Mouse (Mus musculus) gastrocnemius, postnatal 25 days (tissue): ENCODE data around the gene Galnt9. TPM values are rescaled to one million over a fixed set of nuclear protein-coding genes. Genes with fewer than 3 reads are reported as not detected.

ENCODE experiments used
- DNase-seq: peaks from one replicate; pipeline ENCODE4 v3.0.0; 2022
- long read RNA-seq, 2 experiments: library from polyadenylated mRNA; stranded (forward); transcript quantifications; one replicate each; pipeline ENCODE4 v2.0.0; 2021
- total RNA-seq, 2 experiments: library from RNA; stranded (reverse); gene quantifications; 1 replicate in 1 of 2; 2 replicates in 1 of 2; pipeline ENCODE4 v1.2.3; 2021

Galnt9 gene
- not detected for total RNA-seq
- long read RNA-seq, experiment 1, result 0 reads
- long read RNA-seq, experiment 2, result 0 reads

- DNase-seq, result peak; percentile 24
These were observed at the start of gene Galnt9 for GRCm38 (mm10) chr5:110543951-110544690. Galnt9 (plus strand) TSS chr5:110544355.

GRCm38 (mm10) chr5:110494396-110494795 is 49.8 kb upstream of the Galnt9 start:
- DNase-seq, result no peak

DNA sequence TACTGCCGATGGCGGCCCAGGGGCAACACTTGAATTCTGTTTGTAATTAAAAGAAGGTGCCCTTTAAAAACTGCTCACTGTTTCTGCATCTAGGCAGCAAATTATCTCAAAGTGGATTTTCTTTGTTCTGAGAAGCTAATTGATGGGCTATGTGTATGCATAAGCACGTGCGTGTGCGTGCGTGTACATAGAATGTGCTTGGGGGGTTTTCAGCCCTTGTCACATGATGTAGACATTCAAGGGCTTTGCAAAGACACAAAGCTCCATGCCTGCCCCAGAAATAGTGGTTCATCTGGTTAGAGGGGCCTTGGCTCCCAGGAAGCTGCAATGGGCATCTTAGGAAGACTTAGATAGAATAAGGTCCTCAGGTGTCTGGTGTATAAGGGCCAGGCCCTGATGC is 49.1 kb upstream of the Galnt9 start:
- DNase-seq, result no peak

GRCm38 (mm10) chr5:110497556-110497955 is 46.6 kb upstream of the Galnt9 start:
- DNase-seq, result peak; percentile 30

GRCm38 (mm10) chr5:110498071-110498470 is 46.1 kb upstream of the Galnt9 start:
- DNase-seq, result no peak

GRCm38 (mm10) chr5:110500233-110500632 is 43.9 kb upstream of the Galnt9 start:
- no peak for DNase-seq

- DNase-seq, result no peak
These were observed 40.8 kb upstream of the Galnt9 start for GRCm38 (mm10) chr5:110503361-110503760.

- DNase-seq, result no peak
These were observed 38.4 kb upstream of the Galnt9 start for GRCm38 (mm10) chr5:110505611-110506294.

GRCm38 (mm10) chr5:110506295-110506616 is 37.9 kb upstream of the Galnt9 start:
- DNase-seq, result no peak

- no peak for DNase-seq
These were observed 37.3 kb upstream of the Galnt9 start for GRCm38 (mm10) chr5:110506856-110507255.

DNA sequence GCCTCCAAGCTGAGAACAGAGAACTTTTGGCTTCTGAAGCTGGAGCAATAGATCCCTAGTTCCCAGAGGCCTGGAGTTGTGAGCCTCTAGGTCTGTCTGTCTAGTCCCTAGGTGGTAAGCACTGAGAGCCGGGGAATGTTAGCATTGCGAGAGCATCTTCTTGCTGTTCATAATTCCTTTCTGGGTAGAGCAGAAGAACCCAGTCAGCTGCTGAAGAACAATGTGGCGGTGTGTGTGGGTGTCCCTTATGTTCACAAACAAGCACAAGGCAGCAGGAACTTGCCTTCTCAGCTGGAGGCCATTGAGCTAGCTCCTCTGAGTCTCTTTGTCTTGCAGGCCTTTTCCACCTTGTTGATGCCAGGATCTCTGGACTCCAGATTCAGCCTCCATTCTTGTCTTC is 36.2 kb upstream of the Galnt9 start:
- no peak for DNase-seq

DNA sequence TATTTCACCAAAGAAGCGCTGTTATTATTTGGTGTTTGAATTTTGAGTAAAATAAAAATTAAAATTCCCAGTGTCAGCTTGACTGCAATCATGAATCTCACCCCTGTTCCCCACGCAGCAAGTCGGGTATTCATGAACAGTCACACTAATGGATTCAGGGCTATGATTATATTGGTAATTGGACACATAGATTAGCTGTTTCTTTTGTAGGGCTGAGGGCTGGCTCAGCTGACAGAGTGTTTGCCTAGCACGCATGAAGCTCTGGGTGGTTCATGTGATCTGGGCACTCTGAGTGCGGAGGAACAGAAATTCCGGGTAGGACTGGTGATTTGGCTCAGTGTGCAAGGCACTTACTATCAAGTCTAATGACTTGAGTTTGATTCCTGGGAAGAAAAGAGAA is 33.8 kb upstream of the Galnt9 start:
- no peak for DNase-seq

DNA sequence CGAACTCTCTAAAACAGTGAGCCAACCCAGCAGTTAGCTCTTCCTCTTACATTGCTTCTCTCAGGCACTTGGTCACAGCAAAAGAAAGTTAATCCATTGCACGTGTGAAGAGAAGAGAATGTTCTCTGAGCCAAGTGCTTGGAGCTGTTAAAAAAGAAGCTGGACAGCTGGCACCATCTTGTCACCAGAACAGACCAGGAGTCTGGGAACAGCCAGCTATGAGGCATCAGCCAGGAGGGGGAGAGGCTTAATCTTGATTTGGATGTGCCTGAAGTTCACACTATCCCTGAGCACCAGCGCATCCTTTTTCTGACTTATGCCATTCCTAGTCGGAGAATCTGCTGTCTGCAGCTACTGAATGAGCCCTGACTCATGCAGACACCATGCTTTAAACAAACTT is 30.4 kb upstream of the Galnt9 start:
- no peak for DNase-seq

GRCm38 (mm10) chr5:110514694-110515093 is 29.5 kb upstream of the Galnt9 start:
- no peak for DNase-seq

GRCm38 (mm10) chr5:110516390-110516789 is 27.8 kb upstream of the Galnt9 start:
- no peak for DNase-seq

GRCm38 (mm10) chr5:110518086-110518783 is 25.9 kb upstream of the Galnt9 start:
- DNase-seq, result no peak

GRCm38 (mm10) chr5:110520974-110521373 is 23.2 kb upstream of the Galnt9 start:
- DNase-seq, result no peak

- DNase-seq, result no peak
These were observed 22.3 kb upstream of the Galnt9 start for GRCm38 (mm10) chr5:110521822-110522221.

GRCm38 (mm10) chr5:110523296-110523695 is 20.9 kb upstream of the Galnt9 start:
- DNase-seq, result no peak

DNA sequence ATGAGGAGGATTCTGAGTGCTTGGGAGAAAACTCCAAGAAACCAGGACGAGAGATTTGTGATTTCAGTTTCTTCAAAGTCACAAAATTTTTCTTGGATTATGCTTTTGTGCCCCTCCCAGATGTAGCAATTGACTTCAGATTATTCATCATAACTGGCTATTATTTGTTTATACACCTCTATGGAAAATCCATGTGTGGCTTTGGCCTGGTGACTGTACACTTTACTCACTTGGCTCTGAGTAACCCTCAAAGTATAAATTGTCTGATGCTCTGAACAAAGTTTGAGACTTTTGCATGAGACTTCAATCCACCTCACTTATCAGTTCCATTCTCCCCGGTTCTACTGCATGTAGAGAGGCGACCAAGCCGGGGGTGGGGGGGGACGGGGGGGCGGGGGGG is 18.5 kb upstream of the Galnt9 start:
- no peak for DNase-seq

DNA sequence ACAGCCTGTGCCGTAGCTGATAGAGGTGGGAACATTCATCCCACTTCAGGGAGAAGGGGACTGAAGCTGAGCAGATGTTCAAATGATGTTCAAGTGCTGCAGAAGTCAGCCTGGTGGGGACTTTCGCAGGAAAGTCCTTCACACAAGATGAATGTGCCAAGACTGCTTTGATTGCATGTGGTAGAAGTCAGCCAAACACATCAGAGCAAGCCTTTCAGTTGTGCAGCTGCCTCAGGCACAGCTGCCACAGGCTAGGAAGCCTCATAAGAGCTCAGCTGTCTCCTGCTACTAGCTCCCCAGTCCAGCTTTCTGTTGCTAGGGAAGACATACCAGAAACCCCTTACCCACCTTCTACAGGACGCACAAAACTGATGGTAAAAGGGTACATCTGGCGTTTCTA is 17.6 kb upstream of the Galnt9 start:
- no peak for DNase-seq

GRCm38 (mm10) chr5:110531091-110531490 is 13.1 kb upstream of the Galnt9 start:
- no peak for DNase-seq

GRCm38 (mm10) chr5:110534402-110534801 is 9.8 kb upstream of the Galnt9 start:
- no peak for DNase-seq
